Mouse (Mus musculus): ENCODE measurements around the gene Lmx1a.

- no peak for TF ChIP-seq POLR2A (IDR thresholded peaks at IDR 0.05; ENCODE audit: low read depth, low read length)
- no peak for TF ChIP-seq CTCF (IDR thresholded peaks at IDR 0.05; ENCODE audit: borderline replicate concordance, insufficient read depth, low read length)
These were observed 45.4 kb downstream of the Lmx1a start for GRCm38 (mm10) chr1:167734471-167734870.
